Mouse (Mus musculus) intestine, postnatal 0 days (tissue): ENCODE results near the gene Zfp865. TPM values are rescaled to one million over a fixed set of nuclear protein-coding genes. Genes with fewer than 3 reads are reported as not detected.

Experiments
- ATAC-seq: fragments of 200-750 bp; cut with Nextera tagmentation; 2 replicates; pipeline ENCODE4 v1.8.0; 2017; ENCODE audit warnings: mild to moderate bottlenecking, moderate TSS enrichment, moderate library complexity
- H3K27ac ChIP-seq: fragments of 300-500 bp; sonication (generic); 2 replicates; pipeline ENCODE4 v1.5.1; 2014; ENCODE audit warnings: mild to moderate bottlenecking, low read depth, low read length, moderate library complexity
- H3K27me3 ChIP-seq: fragments of 300-500 bp; sonication (generic); replicated peaks from 2 replicates; pipeline ENCODE4 v1.6.1; 2014; ENCODE audit warnings: low read length, mixed read lengths; ENCODE audit not compliant: control insufficient read depth, insufficient read depth
- H3K36me3 ChIP-seq: fragments of 300-500 bp; sonication (generic); 2 replicates; pipeline ENCODE4 v1.6.1; 2014; ENCODE audit warnings: mild to moderate bottlenecking, moderate library complexity; ENCODE audit not compliant: control insufficient read depth, insufficient read depth
- H3K4me1 ChIP-seq: fragments of 300-500 bp; sonication (generic); replicated peaks from 2 replicates; pipeline ENCODE4 v1.6.1; 2014; ENCODE audit warnings: antibody characterized with exemption, low read length, mixed read lengths; ENCODE audit not compliant: control insufficient read depth, insufficient read depth
- H3K4me2 ChIP-seq: fragments of 300-500 bp; sonication (generic); replicated peaks from 2 replicates; pipeline ENCODE4 v1.6.1; 2014; ENCODE audit warnings: low read depth, mild to moderate bottlenecking, moderate library complexity
- H3K4me3 ChIP-seq: fragments of 300-500 bp; sonication (generic); 2 replicates; pipeline ENCODE4 v1.5.1; 2014; ENCODE audit warnings: low read depth, low read length
- H3K9ac ChIP-seq: fragments of 300-500 bp; sonication (generic); 2 replicates; pipeline ENCODE4 v1.6.1; 2014; ENCODE audit warnings: mild to moderate bottlenecking, low read depth, low read length
- H3K9me3 ChIP-seq: fragments of 300-500 bp; sonication (generic); 2 replicates; pipeline ENCODE4 v1.6.1; 2016; ENCODE audit warnings: mixed run types; ENCODE audit not compliant: control insufficient read depth
- CTCF ChIP-seq: sonication (generic); IDR thresholded peaks from 2 replicates; pipeline ENCODE4 v1.5.1; 2016; ENCODE audit warnings: low read depth, mild to moderate bottlenecking, control low read depth, antibody characterized with exemption, moderate library complexity
- WGBS: fragments of 180-500 bp; shearing (Covaris S2); extraction: QIAGEN DNeasy Blood & Tissue Kit; methylation state at CpG from one replicate; pipeline ENCODE4 v1.1.7; 2014; 5-methylcytosine and 5-hydroxymethylcytosine counted together
- polyA plus RNA-seq: library from polyadenylated mRNA; unstranded; fragments of >200 nt; fragmentation: Nextera tagmentation; extraction: Ambion mirVana; gene quantifications from 2 replicates; pipeline ENCODE4 v1.2.1, GENCODE M21; 2015

Gene Zfp865
- polyA plus RNA-seq: 2.3 and 2.6 TPM in 2 replicates

DNA sequence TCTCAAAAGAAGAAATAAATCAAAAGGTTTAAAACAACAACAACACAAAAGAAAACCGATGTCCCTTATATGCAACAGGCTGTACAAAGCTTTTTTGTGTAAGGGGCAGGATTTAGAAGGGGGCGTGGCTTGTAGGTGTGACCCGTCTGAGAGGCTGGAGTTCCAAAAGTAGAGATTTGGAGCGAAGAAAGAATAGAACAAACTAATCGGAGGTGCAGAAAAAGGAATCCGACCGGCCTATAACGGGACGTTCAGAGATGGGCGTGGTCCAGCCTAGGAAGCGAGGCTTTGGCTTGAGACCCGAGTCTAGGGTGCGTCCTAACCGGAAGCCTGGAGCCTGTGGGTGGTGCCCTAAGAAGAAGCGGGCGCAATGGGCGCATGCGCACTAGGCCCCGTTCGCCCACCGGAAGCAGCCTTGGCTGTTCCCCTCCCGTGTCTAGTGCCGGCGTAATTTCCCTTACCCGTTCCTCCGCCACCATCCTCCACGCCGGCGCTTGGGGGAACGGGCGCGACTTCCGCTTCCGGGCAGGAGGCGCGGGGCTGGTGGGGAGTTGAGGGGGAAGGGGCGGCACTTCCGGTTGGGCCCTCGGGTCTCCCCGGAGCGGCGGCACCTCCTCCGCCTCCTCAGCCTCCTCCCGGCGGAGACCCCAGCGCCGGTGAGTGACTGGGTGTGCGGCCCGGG lies at the start of gene Zfp865, which contains the start of gene Ccdc106:
TSS of gene Zfp865 (plus strand) at position 377 of the 682 bp plus-strand sequence.
TSS of gene Ccdc106 (plus strand) at position 554 of the 682 bp plus-strand sequence.
- peak; percentile 86 for ATAC-seq
- Histone ChIP-seq H3K4me3 (peak within 1 kb of the TSS; percentile 88), H3K4me2 (peak within 1 kb of the TSS; percentile 75), H3K27ac (peak within 1 kb of the TSS; percentile 95), H3K27me3 (no peaks in the 10 kb centered on the region), H3K36me3 (peaks cover 22% of the 10 kb centered on the region; the same call in 1 of the 2 replicates), H3K9me3 (no peaks in the 10 kb centered on the region), H3K4me1 (peaks cover 3% of the 10 kb centered on the region; the same call in 1 of the 2 replicates), H3K9ac (peak within 1 kb of the TSS; percentile 96)
- under 1% methylated on average over 49 of the region's 49 CpGs for WGBS
- 0 out of 2 replicates have a peak, but pooled peaks have one; percentile 9 for TF ChIP-seq CTCF

DNA sequence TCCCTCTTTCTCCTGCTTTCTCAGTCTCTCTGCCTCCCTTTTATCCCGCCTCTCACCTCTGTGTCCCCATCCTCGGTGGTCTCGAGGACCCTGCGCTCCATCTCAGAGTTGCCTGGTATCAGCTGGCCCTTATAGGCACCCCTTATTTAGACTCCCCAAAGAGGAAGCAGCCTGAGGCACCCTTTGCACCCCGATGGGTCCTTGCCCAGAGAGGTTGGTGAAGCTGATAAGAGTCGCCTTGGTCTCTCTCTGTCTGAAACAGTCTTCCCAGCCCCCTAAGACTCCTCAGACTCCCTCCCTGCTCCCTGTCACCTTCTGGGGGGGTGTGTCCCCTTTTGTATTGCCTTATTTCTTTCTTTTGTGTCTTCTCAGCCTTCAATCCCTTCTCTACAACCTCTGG lies 49.1 kb upstream of the Zfp865 start, which contains the start of gene Sbk3:
TSS of gene Sbk3 (minus strand) at position 101 of the 400 bp plus-strand sequence.
- no peak within 1 kb of the TSS for H3K27ac ChIP-seq
- H3K4me1 ChIP-seq: no peaks in the 10 kb centered on the region
- no peak within 1 kb of the TSS for H3K4me2 ChIP-seq
- no peak for ATAC-seq
- WGBS: 30% methylated on average over 6 of the region's 6 CpGs
- H3K36me3 ChIP-seq: no peaks in the 10 kb centered on the region
- H3K4me3 ChIP-seq: no peak within 1 kb of the TSS
- H3K27me3 ChIP-seq: no peaks in the 10 kb centered on the region
- no peaks in the 10 kb centered on the region for H3K9me3 ChIP-seq
- no peak within 1 kb of the TSS for H3K9ac ChIP-seq
- no peak for TF ChIP-seq CTCF

DNA sequence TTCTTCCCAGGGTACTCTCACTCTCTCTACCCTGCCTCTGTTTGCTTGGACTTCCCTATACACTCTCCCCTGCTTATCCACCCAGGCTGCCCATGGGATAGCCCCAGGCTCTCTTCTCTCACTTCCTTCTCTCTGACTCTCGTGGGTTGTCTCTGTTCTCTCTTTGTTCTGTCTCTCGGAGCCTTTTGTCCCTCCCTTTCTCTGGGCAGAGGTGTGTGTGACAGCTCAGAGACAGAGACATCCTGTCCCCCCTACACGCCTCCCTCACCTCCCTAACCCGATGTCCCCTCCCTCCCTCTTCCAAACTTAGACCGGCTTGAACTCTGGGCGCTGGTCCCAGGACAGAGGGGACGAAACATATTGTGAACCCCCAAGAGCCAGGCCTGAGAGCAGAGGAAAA lies 48.5 kb upstream of the Zfp865 start:
- no peaks in the 10 kb centered on the region for H3K27me3 ChIP-seq
- no peaks in the 10 kb centered on the region for H3K4me1 ChIP-seq
- no peak overlapping the region for H3K27ac ChIP-seq
- H3K36me3 ChIP-seq: no peaks in the 10 kb centered on the region
- 28% methylated on average over 7 of the region's 7 CpGs for WGBS
- no peak for ATAC-seq
- TF ChIP-seq CTCF: no peak
- H3K4me2 ChIP-seq: no peak overlapping the region
- H3K9me3 ChIP-seq: peaks cover 2% of the 10 kb centered on the region; the same call in 1 of the 2 replicates
- H3K9ac ChIP-seq: no peak overlapping the region
- H3K4me3 ChIP-seq: no peak overlapping the region

DNA sequence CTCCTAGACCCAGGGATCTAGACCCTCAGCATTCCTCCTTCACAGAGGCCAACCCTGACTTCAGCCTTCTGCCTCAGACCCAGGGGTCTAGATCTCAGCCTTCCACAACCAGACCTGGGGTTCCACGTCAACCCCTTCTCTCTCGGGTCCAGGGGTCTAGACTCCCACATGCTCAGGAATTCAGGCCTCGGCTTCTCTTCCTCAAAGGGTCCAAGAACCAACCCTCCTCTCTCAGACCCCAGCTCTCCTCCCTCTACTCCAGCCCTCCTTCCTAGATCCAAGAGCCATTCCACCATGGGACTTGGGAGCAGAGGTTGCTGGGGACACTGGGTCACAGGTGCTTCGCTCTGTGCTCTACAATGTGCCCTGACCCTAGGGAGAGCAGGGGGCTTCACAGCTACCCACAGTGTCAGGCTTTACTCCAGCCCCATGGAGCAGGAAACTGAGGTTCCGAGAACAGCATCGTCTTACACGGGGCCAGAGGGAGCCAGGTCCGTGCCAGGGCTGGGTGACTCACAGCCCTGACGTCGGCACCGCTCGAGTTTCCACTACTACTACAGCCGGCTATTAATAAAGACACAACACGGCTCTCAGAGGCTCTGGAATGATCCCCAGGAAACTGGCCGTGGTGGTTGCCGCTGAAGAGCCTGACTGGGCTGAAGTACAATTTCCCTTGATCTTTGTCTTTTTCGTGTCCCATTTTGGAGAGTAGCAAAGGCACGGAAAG lies 47.7 kb upstream of the Zfp865 start:
- H3K4me2 ChIP-seq: no peak overlapping the region
- no peaks in the 10 kb centered on the region for H3K36me3 ChIP-seq
- no peak for TF ChIP-seq CTCF
- ATAC-seq: no peak
- peaks cover 3% of the 10 kb centered on the region; the same call in 1 of the 2 replicates for H3K9me3 ChIP-seq
- H3K27ac ChIP-seq: no peak overlapping the region
- no peak overlapping the region for H3K4me3 ChIP-seq
- WGBS: 64% methylated on average over 18 of the region's 18 CpGs
- H3K4me1 ChIP-seq: no peaks in the 10 kb centered on the region
- no peak overlapping the region for H3K9ac ChIP-seq
- no peaks in the 10 kb centered on the region for H3K27me3 ChIP-seq

DNA sequence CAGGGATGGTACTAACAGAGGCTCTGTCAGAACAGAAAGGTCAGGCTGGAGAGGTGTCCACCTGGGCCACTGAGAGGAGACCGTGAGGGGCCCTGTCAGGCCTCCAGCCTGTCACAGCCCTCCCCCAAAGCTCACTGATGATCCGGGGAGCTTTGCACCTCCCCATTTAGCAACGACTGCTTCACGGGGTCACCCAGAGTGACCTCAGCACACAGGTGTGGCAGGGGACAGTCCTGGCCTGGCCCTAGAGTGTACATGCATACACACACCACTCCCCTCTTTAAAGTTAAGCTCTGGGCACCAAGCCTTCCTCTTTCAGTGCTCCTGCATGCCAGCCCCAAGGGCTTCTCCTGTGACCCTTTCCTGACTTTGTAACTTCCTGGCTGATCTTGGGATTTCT lies 44.7 kb upstream of the Zfp865 start:
- Histone ChIP-seq H3K9me3 (peaks cover 3% of the 10 kb centered on the region; the same call in 1 of the 2 replicates), H3K4me2 (no peak overlapping the region), H3K4me1 (no peaks in the 10 kb centered on the region), H3K4me3 (no peak overlapping the region), H3K9ac (no peak overlapping the region), H3K27ac (no peak overlapping the region), H3K36me3 (no peaks in the 10 kb centered on the region), H3K27me3 (no peaks in the 10 kb centered on the region)
- no peak for TF ChIP-seq CTCF
- WGBS: 51% methylated on average over 4 of the region's 4 CpGs
- no peak for ATAC-seq

DNA sequence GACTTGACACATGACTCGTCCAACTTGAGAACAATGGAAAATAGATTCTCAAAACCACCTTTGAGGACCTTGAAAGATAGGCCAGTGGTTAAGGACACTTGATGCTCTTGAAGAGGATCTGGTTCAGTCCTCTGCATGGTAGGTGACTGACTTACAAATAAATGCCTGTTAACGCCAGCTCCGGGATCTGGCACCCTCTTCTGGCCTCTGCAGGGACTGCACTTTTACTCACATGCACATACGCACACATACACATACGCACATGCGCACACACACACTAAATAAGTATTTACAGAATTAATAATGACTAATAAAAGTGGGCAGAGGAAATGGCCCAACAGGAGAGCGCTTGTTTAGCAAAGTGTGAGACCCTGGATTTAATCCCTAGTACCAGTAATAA lies 43.3 kb upstream of the Zfp865 start:
- ATAC-seq: no peak
- 91% methylated on average over 7 of the region's 7 CpGs for WGBS
- Histone ChIP-seq H3K4me3 (no peak overlapping the region), H3K36me3 (no peaks in the 10 kb centered on the region), H3K9ac (no peak overlapping the region), H3K4me2 (no peak overlapping the region), H3K4me1 (no peaks in the 10 kb centered on the region), H3K27me3 (no peaks in the 10 kb centered on the region), H3K9me3 (peaks cover 3% of the 10 kb centered on the region; the same call in 1 of the 2 replicates), H3K27ac (no peak overlapping the region)
- TF ChIP-seq CTCF: peak; percentile 38
